Mouse (Mus musculus): ENCODE results near the gene 2310009B15Rik.

Gene 2310009B15Rik

DNA sequence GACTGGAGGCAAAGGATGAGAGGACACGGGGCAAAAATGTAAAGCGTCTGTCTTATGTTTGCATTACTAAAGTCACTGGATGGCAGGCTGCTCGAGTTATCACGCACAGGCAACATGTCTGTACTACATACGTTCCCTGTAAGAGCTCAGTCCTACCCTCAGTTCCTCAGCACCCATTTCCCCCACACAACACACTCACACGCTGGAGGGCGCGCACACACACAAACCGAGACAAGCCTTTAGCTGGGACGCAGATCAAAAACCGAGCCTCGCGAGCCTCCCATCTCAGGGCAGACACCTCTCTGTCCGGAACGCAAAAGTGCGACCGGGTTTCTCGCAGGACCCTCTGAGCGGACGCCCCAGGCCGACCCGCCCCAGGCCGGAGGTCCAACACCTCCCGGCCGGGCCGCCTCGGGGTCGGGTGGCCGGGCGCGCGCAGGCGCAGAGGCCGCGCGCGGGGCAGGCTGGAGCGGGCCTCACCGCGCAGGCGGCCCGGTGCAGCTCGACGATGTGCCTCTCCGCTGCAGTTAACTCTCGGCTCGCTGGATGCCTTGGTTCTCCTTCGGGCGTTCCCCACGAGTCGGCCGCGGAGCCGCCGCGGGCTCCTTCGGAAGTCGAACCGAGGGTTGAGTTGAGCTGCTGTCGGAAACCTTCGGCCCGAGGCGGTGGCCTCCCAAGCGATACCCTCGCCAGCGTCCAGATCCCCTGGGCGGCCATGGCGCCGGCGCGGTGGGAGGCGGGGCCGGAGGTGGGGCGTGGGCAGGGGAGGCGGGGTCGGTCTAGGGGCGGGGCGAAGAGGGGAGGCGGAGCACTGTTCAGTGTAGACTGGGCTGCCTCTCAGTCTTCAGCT, at the start of gene 2310009B15Rik:
Gene 2310009B15Rik (minus strand): TSS at position 752 of the 850 bp plus-strand sequence.
- DNase-seq, result peak; percentile 68 to 91

GRCm38 (mm10) chr1:138906256-138906655, 49.6 kb upstream of the 2310009B15Rik start:
- no peak for DNase-seq

- no peak for DNase-seq
Observed at GRCm38 (mm10) chr1:138905092-138905765, 48.6 kb upstream of the 2310009B15Rik start.

DNA sequence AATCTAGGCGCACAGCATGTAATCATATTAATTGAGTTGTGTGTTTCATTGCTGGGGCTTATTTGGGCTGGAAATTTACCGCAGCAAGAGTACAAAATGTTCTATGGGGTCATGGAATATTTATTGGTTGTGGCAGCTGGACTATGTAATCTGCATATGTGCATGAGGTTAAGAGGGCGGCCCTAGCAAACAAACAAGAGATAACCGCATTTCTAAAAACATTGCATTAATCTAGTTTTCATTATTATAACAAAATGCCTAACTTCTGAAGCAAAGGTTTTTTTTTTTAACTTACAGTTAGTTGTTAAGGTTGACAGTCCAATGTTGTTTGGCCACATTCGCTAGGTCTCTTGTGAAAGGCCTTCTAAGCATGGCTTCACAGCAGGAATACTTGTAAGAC, 47.2 kb upstream of the 2310009B15Rik start:
- DNase-seq, result peak in 1 of 2 experiments; percentile 26

DNA sequence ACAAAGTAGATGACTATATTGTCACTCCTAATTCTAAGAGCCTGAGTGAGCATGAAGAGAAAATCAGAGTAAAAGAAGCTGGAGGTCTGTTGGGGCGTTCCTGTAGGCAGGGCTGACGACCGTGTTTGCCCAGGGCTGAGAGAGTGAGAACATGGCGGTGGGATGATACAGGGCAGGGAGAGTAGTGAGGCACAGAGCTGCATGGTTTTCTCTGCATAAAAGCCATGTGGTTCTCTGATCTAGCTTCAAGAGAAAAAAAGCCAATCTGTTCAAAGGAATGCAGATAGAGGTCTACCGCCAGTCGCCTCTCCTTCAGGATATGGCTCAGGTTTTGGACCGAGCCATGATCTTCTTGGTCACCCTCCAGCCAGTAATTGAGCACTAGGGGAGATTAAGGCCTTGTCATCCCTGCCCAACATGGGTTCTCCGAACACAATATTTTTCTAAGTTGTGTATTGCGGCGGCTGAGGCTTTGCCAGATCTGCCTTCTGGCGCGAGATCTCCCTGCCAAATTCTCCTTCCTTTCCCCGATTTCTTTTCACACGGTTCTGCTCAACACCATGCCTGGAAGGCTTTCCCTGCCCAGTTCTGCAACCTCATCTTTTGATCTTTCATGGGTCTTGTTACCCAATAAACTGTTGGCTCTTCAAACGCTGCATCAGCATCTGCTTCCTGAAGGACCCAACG, 44.9 kb upstream of the 2310009B15Rik start:
- DNase-seq, result no peak

DNA sequence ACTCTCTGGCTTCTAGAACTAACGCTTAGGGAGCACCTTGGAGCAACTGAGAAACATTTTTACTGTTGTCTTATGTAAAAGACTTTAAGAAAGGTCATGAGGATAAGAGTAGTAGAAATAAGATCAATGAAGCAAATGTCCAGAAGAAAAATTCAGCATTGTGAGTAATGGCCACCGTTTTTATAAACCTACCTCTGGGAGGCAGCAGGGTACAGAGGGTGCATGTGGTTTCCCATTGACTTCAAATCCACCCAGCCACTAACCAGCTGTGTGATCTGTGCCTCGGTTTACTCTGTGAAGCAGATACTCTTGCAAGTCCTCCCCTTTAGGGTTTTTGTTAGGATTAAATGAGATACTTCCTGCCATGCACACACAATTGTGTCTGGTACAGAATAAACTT, 39.4 kb upstream of the 2310009B15Rik start:
- DNase-seq, result no peak

DNA sequence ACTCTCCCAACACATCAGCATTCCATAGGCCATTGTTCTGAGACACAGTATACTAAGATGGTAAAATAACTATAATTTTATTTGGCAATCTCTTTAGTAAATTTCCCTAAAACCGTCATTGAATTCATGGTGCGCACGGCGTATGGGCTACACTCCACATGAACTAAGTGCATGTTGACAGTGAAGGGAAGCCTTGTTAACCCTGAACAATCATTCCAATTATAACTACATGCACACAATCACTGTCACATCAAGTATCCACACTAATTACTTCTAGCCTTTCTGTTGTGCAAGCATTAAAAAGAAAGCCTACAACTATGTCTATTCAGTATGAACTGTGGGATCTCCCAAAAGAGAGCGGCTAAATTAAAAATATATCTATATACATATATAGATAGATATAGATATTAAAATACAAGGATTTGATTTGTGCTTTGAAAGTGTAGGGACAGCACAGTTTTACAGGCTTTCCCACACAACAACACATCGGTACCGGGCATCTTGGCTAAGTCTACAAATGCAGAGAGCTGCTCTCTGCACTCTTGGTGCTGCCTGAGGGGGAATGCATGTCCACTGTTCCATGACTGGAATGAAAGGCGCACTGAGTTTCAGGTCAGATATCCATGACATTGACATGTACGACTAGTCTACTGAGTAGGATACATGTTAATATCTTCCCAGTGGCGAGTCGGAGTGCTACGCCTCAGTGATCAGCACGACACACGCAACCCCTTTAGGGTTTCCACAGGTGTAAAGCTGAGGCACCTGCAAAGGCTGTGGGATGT, 21.0 kb upstream of the 2310009B15Rik start:
- DNase-seq, result peak; percentile 6 to 14

GRCm38 (mm10) chr1:138876371-138877045, 19.9 kb upstream of the 2310009B15Rik start:
- no peak for DNase-seq

DNA sequence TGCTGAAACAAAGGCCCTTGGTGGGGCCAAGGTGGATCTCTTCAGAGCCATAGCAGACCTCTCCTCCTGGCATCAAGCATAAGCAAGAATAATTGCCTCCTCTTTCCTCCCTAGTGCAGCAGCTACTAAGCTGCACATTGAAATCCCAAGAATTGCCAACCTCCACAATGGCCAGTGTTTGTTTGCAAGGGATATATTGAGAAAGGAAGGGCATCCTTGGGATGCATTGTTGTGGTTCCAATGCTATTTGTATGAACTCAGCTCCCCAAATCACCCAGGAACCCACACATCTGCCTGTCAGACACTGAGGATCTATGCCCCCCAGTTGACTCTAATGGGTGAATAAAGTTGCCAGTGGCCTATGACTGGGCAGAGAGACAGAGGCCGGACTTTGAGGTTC, 5.8 kb downstream of the 2310009B15Rik start:
- no peak for DNase-seq

- DNase-seq, result no peak
Observed at GRCm38 (mm10) chr1:138850161-138850539, 6.5 kb downstream of the 2310009B15Rik start.

- no peak for DNase-seq
Observed at GRCm38 (mm10) chr1:138849531-138850160, 7.0 kb downstream of the 2310009B15Rik start.

GRCm38 (mm10) chr1:138848511-138849109, 8.0 kb downstream of the 2310009B15Rik start, which contains the start of gene Lhx9:
Gene Lhx9 (minus strand): TSS chr1:138848577.
- DNase-seq, result peak in 1 of 2 experiments; percentile 53

- no peak for DNase-seq
Observed at GRCm38 (mm10) chr1:138848026-138848425, 8.6 kb downstream of the 2310009B15Rik start.

DNA sequence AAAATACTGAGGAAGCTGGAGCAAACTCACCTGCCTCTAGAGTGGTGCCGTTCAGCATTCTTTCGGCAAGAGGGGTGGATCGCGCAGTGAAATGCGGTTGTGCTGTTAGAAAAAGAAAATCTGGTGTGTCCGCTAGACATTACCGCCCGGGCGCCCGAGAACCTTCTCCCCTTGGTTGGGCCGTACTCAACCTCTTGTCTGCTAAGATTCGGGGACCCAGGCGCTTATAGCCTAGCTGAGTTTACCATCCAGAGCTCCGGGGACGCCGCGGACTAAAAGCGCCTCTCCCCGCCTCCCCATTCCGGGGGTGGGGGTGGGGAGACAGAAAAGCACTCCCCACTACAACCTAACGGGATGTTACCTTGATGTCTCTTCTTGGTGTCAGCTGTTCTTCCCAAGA, 9.5 kb downstream of the 2310009B15Rik start:
- no peak for DNase-seq

DNA sequence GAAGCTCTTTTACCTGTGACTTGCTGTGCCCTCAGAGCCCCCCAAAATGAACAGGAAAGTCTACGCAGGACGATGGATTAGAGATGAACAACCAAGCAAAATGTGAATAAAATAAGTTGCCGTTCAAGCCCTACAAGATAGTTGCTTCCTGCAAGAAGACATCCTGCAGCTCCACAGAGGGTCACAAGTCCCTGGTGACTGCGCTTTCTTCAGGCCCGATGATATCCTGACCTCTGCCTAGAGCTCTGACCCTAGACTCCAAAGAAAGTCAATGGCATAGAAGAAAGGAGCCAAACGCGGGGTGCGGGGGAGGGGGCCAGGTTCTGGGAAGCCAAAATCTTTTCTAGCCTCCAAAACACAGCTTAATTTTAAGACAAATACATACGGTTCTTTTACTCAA, 10.1 kb downstream of the 2310009B15Rik start:
- no peak for DNase-seq

DNA sequence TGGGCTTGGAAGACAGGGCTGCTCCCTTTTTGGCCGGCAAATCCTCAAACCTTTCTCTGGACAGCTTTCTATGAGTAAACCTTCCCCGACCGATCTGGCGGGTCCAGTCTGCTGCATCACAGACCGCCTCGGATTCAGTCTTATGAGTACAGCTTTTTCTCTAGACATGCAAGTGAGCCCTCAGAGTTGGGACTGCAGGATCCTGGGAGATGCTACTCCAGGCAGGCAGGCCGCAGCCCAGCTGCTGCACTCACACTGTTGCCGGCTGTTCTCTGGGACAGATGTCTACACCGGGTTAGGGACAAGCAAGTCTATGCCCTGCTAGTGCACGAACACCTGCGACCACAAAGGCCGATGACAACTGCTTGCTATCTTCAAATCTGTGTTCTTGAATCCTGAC, 10.5 kb downstream of the 2310009B15Rik start:
- no peak for DNase-seq

DNA sequence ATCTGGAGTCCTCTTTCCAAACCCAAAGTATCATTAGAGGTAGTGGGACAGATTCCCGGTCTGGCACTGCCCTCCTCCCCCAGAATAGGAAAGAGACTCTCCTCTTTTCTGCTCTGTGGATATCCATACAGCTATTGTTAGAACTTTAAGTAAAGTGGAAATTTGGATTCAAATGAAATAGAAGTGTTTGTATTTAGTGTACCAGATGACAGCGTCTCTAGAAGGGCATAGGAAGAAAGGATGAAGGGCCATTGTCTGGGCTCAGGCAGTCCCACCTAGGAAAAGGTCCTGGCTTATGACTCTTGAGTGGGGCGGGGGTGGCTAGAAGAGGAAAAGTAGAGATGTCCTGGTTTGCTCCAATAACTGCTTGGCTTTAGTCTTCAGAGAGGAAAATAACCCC, 11.2 kb downstream of the 2310009B15Rik start:
- DNase-seq, result no peak

DNA sequence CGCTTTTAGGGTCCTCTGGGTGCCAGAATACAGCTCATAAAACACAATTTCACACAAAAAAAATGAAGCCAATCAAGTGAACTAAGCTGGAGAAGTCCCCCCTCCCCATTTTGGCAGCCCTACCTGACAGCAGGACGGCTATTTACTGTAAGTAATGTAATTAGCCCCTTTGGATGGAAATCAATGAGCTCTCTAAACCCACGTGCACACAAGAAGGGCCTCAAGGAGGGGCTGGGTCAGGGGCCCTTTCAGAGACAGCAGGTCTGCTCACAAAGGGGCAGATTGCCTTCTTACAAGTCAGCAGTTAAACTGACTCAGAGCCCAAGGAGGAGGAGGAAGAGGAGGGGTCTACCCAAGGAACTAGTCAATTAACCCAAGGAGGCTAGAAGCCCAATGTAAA, 12.5 kb downstream of the 2310009B15Rik start:
- DNase-seq, result no peak

GRCm38 (mm10) chr1:138843361-138844091, 13.1 kb downstream of the 2310009B15Rik start:
- DNase-seq, result peak in 1 of 2 experiments; percentile 29

GRCm38 (mm10) chr1:138842756-138843155, 13.9 kb downstream of the 2310009B15Rik start:
- DNase-seq, result no peak
